In the genomic region with DNA sequence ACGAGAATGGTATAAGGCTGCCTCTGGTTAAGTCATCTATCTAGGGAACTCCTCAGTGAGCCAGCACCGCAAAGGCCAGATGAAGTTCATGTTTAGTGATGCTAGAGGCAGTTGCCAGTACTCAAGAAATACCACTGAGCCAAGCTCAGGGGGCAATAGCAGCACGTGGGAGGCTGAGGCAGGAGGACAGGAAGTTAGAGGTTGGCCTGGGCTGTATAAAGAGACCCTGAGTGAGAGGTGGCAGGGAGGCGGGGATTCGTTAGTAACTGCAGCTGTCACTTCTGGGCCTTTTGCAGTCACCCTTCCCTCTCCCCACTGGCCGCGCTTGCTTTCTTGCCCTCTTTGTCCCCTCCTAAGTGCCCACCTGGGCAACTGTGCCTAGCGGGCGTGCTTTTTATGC, we compare ENCODE assay signal across 8 mouse cellular contexts. TPM values are rescaled to one million over a fixed set of nuclear protein-coding genes. Genes with fewer than 3 reads are reported as not detected.
DNase-seq lines count a peak whose midpoint lies in the region; ATAC-seq and TF ChIP-seq lines count a peak whose summit lies in the region.

No protein-coding gene starts in this region.

- H3K4me3 ChIP-seq in layer of hippocampus, adult 2 months = peak overlapping the region; percentile 49
- H3K4me3 ChIP-seq in brown adipose tissue, adult 24 weeks (ENCODE audit: insufficient read depth, low read depth, low read length) = peak overlapping the region; percentile 60

- no peak for DNase-seq in layer of hippocampus, adult 2 months (ENCODE audit: low spot score in 2 of 2)
- DNase-seq in layer of hippocampus, postnatal 25 days (ENCODE audit: extremely low spot score in 1 of 2, low spot score in 1 of 2) = no peak
- peak; percentile 36 to 45 for DNase-seq in natural killer cell, adult 2 months (ENCODE audit: low spot score in 2 of 2)
- DNase-seq in cerebellum, adult 18-20 months = no peak

- H3K27ac ChIP-seq in layer of hippocampus, adult 2 months = no peak overlapping the region
- no peak overlapping the region for H3K27ac ChIP-seq in brown adipose tissue, adult 24 weeks (replicated peaks; ENCODE audit: low read depth, low read length)

- ATAC-seq in inflammation-experienced regulatory T-cells, adult 6 months = peak; percentile 8
- ATAC-seq in erythroid progenitor cell, adult 5-6 weeks (replicated peaks; ENCODE audit: low FRiP score, poor library complexity, severe bottlenecking) = no peak
- no peak for ATAC-seq in cerebellum, adult (ENCODE audit: insufficient number of reproducible peaks, low FRiP score, low TSS enrichment)

- no peak for TF ChIP-seq CTCF in layer of hippocampus, adult 2 months (conservative IDR thresholded peaks at IDR 0.05)

- peaks cover 19% of the 10 kb centered on the region for H3K4me1 ChIP-seq in brown adipose tissue, adult 24 weeks (ENCODE audit: control insufficient read depth, insufficient read depth, insufficient read length, low read length)

RNA-seq across cellular contexts. Expression of a gene that starts 1.0 kb away (rescaled TPM):
- total RNA-seq in layer of hippocampus, adult 2 months (2021) = 1 to 10 TPM; 3.0 to 4.5 TPM
- total RNA-seq in layer of hippocampus, postnatal 25 days (2021) = 1 to 10 TPM; 3.3 to 5.0 TPM
- polyA plus RNA-seq in brown adipose tissue, adult 24 weeks (2012; ENCODE audit: insufficient read depth, insufficient read length, missing spikeins) = 13.5 and 14.5 TPM in 2 replicates
- polyA plus RNA-seq in inflammation-experienced regulatory T-cells, adult 6 months (2017; shearing (Covaris generic)) = 100 to 1,000 TPM; 115 to 138 (median 124) TPM
- 671 and 849 TPM in 2 replicates for total RNA-seq in erythroid progenitor cell, adult 5-6 weeks (2015; ENCODE audit: low replicate concordance)
- total RNA-seq in erythroid progenitor cell, adult 5-6 weeks (2017; ENCODE audit: low replicate concordance) = 216 and 291 TPM in 2 replicates

RNA-seq across cellular contexts. Expression of a gene that starts 19.4 kb away (rescaled TPM):
- 10 to 100 TPM; 76.7 to 90.6 TPM for total RNA-seq in layer of hippocampus, adult 2 months (2021)
- 10 to 100 TPM; 74.5 to 88.6 TPM for total RNA-seq in layer of hippocampus, postnatal 25 days (2021)
- polyA plus RNA-seq in brown adipose tissue, adult 24 weeks (2012; ENCODE audit: insufficient read depth, insufficient read length, missing spikeins) = 25.9 and 34.4 TPM in 2 replicates
- 10 to 100 TPM; 29.2 to 50.7 (median 50.2) TPM for polyA plus RNA-seq in inflammation-experienced regulatory T-cells, adult 6 months (2017; shearing (Covaris generic))
- 42.3 and 93.0 TPM in 2 replicates for total RNA-seq in erythroid progenitor cell, adult 5-6 weeks (2015; ENCODE audit: low replicate concordance)
- total RNA-seq in erythroid progenitor cell, adult 5-6 weeks (2017; ENCODE audit: low replicate concordance) = 40.6 and 66.0 TPM in 2 replicates

RNA-seq across cellular contexts. Expression of a gene that starts 41.8 kb away (rescaled TPM):
- total RNA-seq in layer of hippocampus, adult 2 months (2021) = under 1 TPM in 1 of 2 experiments, not detected in 1; 0.29 TPM
- total RNA-seq in layer of hippocampus, postnatal 25 days (2021) = not detected
- polyA plus RNA-seq in brown adipose tissue, adult 24 weeks (2012; ENCODE audit: insufficient read depth, insufficient read length, missing spikeins) = not detected in 2 replicates
- 1 to 10 TPM; 4.6 to 6.3 (median 6.0) TPM for polyA plus RNA-seq in inflammation-experienced regulatory T-cells, adult 6 months (2017; shearing (Covaris generic))
- total RNA-seq in erythroid progenitor cell, adult 5-6 weeks (2015; ENCODE audit: low replicate concordance) = not detected in 2 replicates
- total RNA-seq in erythroid progenitor cell, adult 5-6 weeks (2017; ENCODE audit: low replicate concordance) = not detected in 2 replicates

Comparison
In these comparisons a context has a peak if more than half of its experiments do, and no peak if none do; other contexts are left out.
1. DNase-seq: peak in natural killer cell, adult 2 months (2 of 2); none in layer of hippocampus, adult 2 months (0 of 2), layer of hippocampus, postnatal 25 days (0 of 2) and cerebellum, adult 18-20 months (0 of 2).
2. RNA of a gene that starts 1.0 kb away (total RNA-seq): 216 to 849 TPM in erythroid progenitor cell, adult 5-6 weeks; 3.3 to 5.0 TPM in layer of hippocampus, postnatal 25 days and 3.0 to 4.5 TPM in layer of hippocampus, adult 2 months; every median in the first group is over 10 times any median in the second.